Mouse (Mus musculus) small intestine, adult 2 months (tissue): ENCODE measurements at regions not wholly inside any gene's neighbourhood (a gene's known extent, or its start where the extent isn't known, plus 50 kb on each side); places are given as distances from the start of the nearest gene placed in this dataset.

ENCODE experiments used
- H3K27ac ChIP-seq: fragments of 200-500 bp; 2 replicates; pipeline ENCODE4 v1.5.1; 2012; ENCODE audit warnings: low read depth, low read length, control low read depth, inconsistent platforms; ENCODE audit not compliant: insufficient read depth
- H3K27me3 ChIP-seq: fragments of 200-500 bp; 2 replicates; pipeline ENCODE4 v1.6.1; 2012; ENCODE audit warnings: mild to moderate bottlenecking, moderate library complexity, low read length, inconsistent platforms; ENCODE audit not compliant: control insufficient read depth, insufficient read depth
- H3K36me3 ChIP-seq: fragments of 200-500 bp; 2 replicates; pipeline ENCODE4 v1.6.1; 2012; ENCODE audit warnings: mild to moderate bottlenecking, low read length, control low read depth, inconsistent platforms; ENCODE audit not compliant: control insufficient read depth, insufficient read depth
- H3K4me1 ChIP-seq: fragments of 200-500 bp; 2 replicates; pipeline ENCODE4 v1.6.1; 2012; ENCODE audit warnings: low read length, inconsistent platforms, mixed read lengths; ENCODE audit not compliant: control insufficient read depth, insufficient read depth, insufficient read length
- H3K4me3 ChIP-seq: fragments of 200-500 bp; 2 replicates; pipeline ENCODE4 v1.5.1; 2012; ENCODE audit warnings: low read depth, mild to moderate bottlenecking, control low read depth, inconsistent platforms, low read length, moderate library complexity
- CTCF ChIP-seq: fragments of 200-500 bp; IDR thresholded peaks from 2 replicates; pipeline ENCODE4 v1.5.1; 2012; ENCODE audit warnings: low read depth, mild to moderate bottlenecking, control low read depth, inconsistent platforms, low read length, moderate library complexity, mixed read lengths; ENCODE audit not compliant: insufficient replicate concordance, insufficient read length; ENCODE audit errors: extremely low read depth
- POLR2A ChIP-seq: fragments of 200-500 bp; IDR thresholded peaks from 2 replicates; pipeline ENCODE4 v1.6.1; 2012; ENCODE audit warnings: low read depth, mild to moderate bottlenecking, control low read depth, inconsistent platforms, low read length, moderate library complexity
- WGBS: fragments of 180-500 bp; shearing (Covaris S2); methylation state at CpG from one replicate; pipeline ENCODE4 v1.1.7; 2018; 5-methylcytosine and 5-hydroxymethylcytosine counted together

GRCm38 (mm10) chr7:133288236-133288635 is 164.1 kb upstream of the Ctbp2 start:
- Histone ChIP-seq H3K4me1 (no peaks in the 10 kb centered on the region), H3K27ac (no peak overlapping the region), H3K4me3 (no peak overlapping the region), H3K36me3 (no peaks in the 10 kb centered on the region), H3K27me3 (no peaks in the 10 kb centered on the region)
- TF ChIP-seq CTCF (no peak), POLR2A (no peak)
- 67% methylated on average over 3 of the region's 3 CpGs for WGBS

GRCm38 (mm10) chr7:133286836-133287235 is 162.7 kb upstream of the Ctbp2 start:
- no peaks in the 10 kb centered on the region for H3K27me3 ChIP-seq
- H3K4me1 ChIP-seq, result no peaks in the 10 kb centered on the region
- no peak overlapping the region for H3K4me3 ChIP-seq
- WGBS, result 81% methylated on average over 7 of the region's 7 CpGs
- TF ChIP-seq CTCF, result no peak
- TF ChIP-seq POLR2A, result no peak
- no peak overlapping the region for H3K27ac ChIP-seq
- no peaks in the 10 kb centered on the region for H3K36me3 ChIP-seq

- H3K4me1 ChIP-seq, result no peaks in the 10 kb centered on the region
- TF ChIP-seq CTCF (no peak), POLR2A (no peak)
- no peaks in the 10 kb centered on the region for H3K27me3 ChIP-seq
- no peaks in the 10 kb centered on the region for H3K36me3 ChIP-seq
- no peak overlapping the region for H3K4me3 ChIP-seq
- H3K27ac ChIP-seq, result no peak overlapping the region
- 80% methylated on average over 5 of the region's 5 CpGs for WGBS
These were observed 162.1 kb upstream of the Ctbp2 start for GRCm38 (mm10) chr7:133286216-133286615.

GRCm38 (mm10) chr7:133262161-133262560 is 138.0 kb upstream of the Ctbp2 start:
- no peak for TF ChIP-seq POLR2A
- no peak for TF ChIP-seq CTCF
- H3K4me3 ChIP-seq, result no peak overlapping the region
- no peaks in the 10 kb centered on the region for H3K27me3 ChIP-seq
- H3K4me1 ChIP-seq, result no peaks in the 10 kb centered on the region
- H3K27ac ChIP-seq, result no peak overlapping the region
- WGBS, result 65% methylated on average over 5 of the region's 5 CpGs
- H3K36me3 ChIP-seq, result no peaks in the 10 kb centered on the region

DNA sequence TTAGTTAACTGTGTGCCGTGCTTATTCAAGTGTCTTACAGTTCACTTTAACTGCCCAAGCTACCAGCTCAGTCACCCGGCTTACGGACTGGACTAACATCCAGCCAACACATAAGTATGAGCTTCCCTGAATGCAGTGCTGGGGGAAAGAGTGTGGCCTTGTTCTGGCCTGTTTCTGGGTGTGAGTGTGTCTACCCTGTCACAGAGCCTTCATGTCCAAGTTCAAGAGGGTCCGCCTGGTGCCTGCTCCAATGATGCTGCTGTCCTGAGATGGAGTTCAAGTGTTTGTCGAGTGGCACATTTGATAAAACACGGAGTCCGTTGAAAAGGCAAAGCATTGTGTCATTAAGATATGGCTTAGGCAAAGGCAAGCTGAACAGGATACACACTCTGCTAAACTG is 135.0 kb upstream of the Ctbp2 start:
- Histone ChIP-seq H3K27ac (no peak overlapping the region), H3K36me3 (no peaks in the 10 kb centered on the region), H3K4me1 (no peaks in the 10 kb centered on the region), H3K4me3 (no peak overlapping the region), H3K27me3 (no peaks in the 10 kb centered on the region)
- 85% methylated on average over 7 of the region's 7 CpGs for WGBS
- TF ChIP-seq POLR2A (no peak), CTCF (no peak)

GRCm38 (mm10) chr7:133256831-133257230 is 132.7 kb upstream of the Ctbp2 start:
- WGBS, result 61% methylated on average over 5 of the region's 5 CpGs
- Histone ChIP-seq H3K36me3 (no peaks in the 10 kb centered on the region), H3K4me1 (no peaks in the 10 kb centered on the region), H3K27me3 (no peaks in the 10 kb centered on the region), H3K4me3 (no peak overlapping the region), H3K27ac (no peak overlapping the region)
- no peak for TF ChIP-seq POLR2A
- no peak for TF ChIP-seq CTCF

- 20% methylated on average over 11 of the region's 11 CpGs for WGBS
- Histone ChIP-seq H3K4me1 (no peaks in the 10 kb centered on the region), H3K36me3 (no peaks in the 10 kb centered on the region), H3K27me3 (no peaks in the 10 kb centered on the region; the same call in 1 of the 2 replicates), H3K27ac (no peak overlapping the region), H3K4me3 (no peak overlapping the region)
- TF ChIP-seq CTCF (no peak), POLR2A (no peak)
These were observed 120.4 kb upstream of the Ctbp2 start for GRCm38 (mm10) chr7:133244601-133245000.

DNA sequence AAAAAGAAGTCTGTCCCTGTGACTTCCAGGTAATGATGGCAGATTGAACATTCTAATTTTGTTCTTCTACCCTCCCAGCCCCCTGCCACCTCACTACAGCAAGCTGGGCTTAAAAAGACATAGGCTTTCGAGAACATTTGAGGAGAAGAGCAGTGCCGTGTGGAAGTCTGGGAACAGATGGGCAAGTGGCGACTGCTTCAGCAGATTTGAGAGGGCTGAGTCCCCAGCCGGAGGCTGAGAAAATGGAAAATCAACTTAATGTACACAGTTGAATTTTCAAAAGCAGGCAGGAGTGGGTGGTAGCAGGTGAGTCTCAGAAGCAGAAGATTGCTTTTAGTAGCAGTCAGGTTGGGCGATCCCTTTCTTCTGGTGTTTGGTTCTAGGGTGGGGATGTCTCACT is 110.2 kb upstream of the Ctbp2 start:
- no peak overlapping the region for H3K4me3 ChIP-seq
- no peaks in the 10 kb centered on the region for H3K27me3 ChIP-seq
- no peak overlapping the region for H3K27ac ChIP-seq
- no peaks in the 10 kb centered on the region for H3K36me3 ChIP-seq
- 79% methylated on average over 5 of the region's 5 CpGs for WGBS
- TF ChIP-seq CTCF (no peak), POLR2A (no peak)
- H3K4me1 ChIP-seq, result no peaks in the 10 kb centered on the region
